Mouse (Mus musculus): ENCODE results near the gene Wipf3. TPM values are rescaled to one million over a fixed set of nuclear protein-coding genes. Genes with fewer than 3 reads are reported as not detected.
A peak's percentile ranks its signal among the peaks of the same experiment; 100 is the strongest.

Gene Wipf3
- polyA plus RNA-seq, 1 experiment, result 5.0 TPM

- DNase-seq, result no peak
- WGBS, result 59% methylated on average over 4 of the region's 4 CpGs
- no peak overlapping the region for H3K4me3 ChIP-seq (replicated peaks; ENCODE audit: extremely low read depth, low read depth, low read length)
Measured at GRCm38 (mm10) chr6:54443657-54444056, 14.3 kb downstream of the Wipf3 start.

GRCm38 (mm10) chr6:54444086-54444485 is 14.7 kb downstream of the Wipf3 start:
- H3K4me3 ChIP-seq (replicated peaks; ENCODE audit: extremely low read depth, low read depth, low read length), result no peak overlapping the region
- no peaks in the 10 kb centered on the region for H3K4me1 ChIP-seq (ENCODE audit: control insufficient read depth, insufficient read depth, low read length)
- TF ChIP-seq POLR2A (IDR thresholded peaks at IDR 0.05; ENCODE audit: borderline replicate concordance, extremely low read depth, low read depth, low read length) (no peak), CTCF (IDR thresholded peaks at IDR 0.05; ENCODE audit: insufficient read depth, low read length) (no peak)
- 41% methylated on average over 7 of the region's 7 CpGs for WGBS
- DNase-seq, result no peak

More at GRCm38 (mm10) chr6:54443657-54444056, 14.3 kb downstream of the Wipf3 start:
- no peaks in the 10 kb centered on the region for H3K4me1 ChIP-seq (ENCODE audit: control insufficient read depth, insufficient read depth, low read length)
- TF ChIP-seq POLR2A (IDR thresholded peaks at IDR 0.05; ENCODE audit: borderline replicate concordance, extremely low read depth, low read depth, low read length), result no peak
- TF ChIP-seq CTCF (IDR thresholded peaks at IDR 0.05; ENCODE audit: insufficient read depth, low read length), result no peak

GRCm38 (mm10) chr6:54445249-54445818 is 15.9 kb downstream of the Wipf3 start:
- 84% methylated on average over 7 of the region's 7 CpGs for WGBS
- H3K4me1 ChIP-seq (ENCODE audit: control insufficient read depth, insufficient read depth, low read length), result no peaks in the 10 kb centered on the region
- TF ChIP-seq CTCF (IDR thresholded peaks at IDR 0.05; ENCODE audit: insufficient read depth, low read length), result no peak
- TF ChIP-seq POLR2A (IDR thresholded peaks at IDR 0.05; ENCODE audit: borderline replicate concordance, extremely low read depth, low read depth, low read length), result no peak
- H3K4me3 ChIP-seq (replicated peaks; ENCODE audit: extremely low read depth, low read depth, low read length), result no peak overlapping the region
- no peak for DNase-seq

- DNase-seq, result no peak
- Histone ChIP-seq H3K4me3 (replicated peaks; ENCODE audit: extremely low read depth, low read depth, low read length) (no peak overlapping the region), H3K4me1 (ENCODE audit: control insufficient read depth, insufficient read depth, low read length) (no peaks in the 10 kb centered on the region)
- TF ChIP-seq CTCF (IDR thresholded peaks at IDR 0.05; ENCODE audit: insufficient read depth, low read length), result no peak
- no peak for TF ChIP-seq POLR2A (IDR thresholded peaks at IDR 0.05; ENCODE audit: borderline replicate concordance, extremely low read depth, low read depth, low read length)
- WGBS, result 80% methylated on average over 4 of the region's 4 CpGs
Measured at GRCm38 (mm10) chr6:54447353-54447752, 17.9 kb downstream of the Wipf3 start.

GRCm38 (mm10) chr6:54459661-54460060 is 30.3 kb downstream of the Wipf3 start:
- Histone ChIP-seq H3K4me3 (replicated peaks; ENCODE audit: extremely low read depth, low read depth, low read length) (no peak overlapping the region), H3K4me1 (ENCODE audit: control insufficient read depth, insufficient read depth, low read length) (peaks cover 5% of the 10 kb centered on the region)
- WGBS, result 58% methylated on average over 7 of the region's 7 CpGs
- DNase-seq, result no peak
- TF ChIP-seq POLR2A (IDR thresholded peaks at IDR 0.05; ENCODE audit: borderline replicate concordance, extremely low read depth, low read depth, low read length) (no peak), CTCF (IDR thresholded peaks at IDR 0.05; ENCODE audit: insufficient read depth, low read length) (no peak)

DNA sequence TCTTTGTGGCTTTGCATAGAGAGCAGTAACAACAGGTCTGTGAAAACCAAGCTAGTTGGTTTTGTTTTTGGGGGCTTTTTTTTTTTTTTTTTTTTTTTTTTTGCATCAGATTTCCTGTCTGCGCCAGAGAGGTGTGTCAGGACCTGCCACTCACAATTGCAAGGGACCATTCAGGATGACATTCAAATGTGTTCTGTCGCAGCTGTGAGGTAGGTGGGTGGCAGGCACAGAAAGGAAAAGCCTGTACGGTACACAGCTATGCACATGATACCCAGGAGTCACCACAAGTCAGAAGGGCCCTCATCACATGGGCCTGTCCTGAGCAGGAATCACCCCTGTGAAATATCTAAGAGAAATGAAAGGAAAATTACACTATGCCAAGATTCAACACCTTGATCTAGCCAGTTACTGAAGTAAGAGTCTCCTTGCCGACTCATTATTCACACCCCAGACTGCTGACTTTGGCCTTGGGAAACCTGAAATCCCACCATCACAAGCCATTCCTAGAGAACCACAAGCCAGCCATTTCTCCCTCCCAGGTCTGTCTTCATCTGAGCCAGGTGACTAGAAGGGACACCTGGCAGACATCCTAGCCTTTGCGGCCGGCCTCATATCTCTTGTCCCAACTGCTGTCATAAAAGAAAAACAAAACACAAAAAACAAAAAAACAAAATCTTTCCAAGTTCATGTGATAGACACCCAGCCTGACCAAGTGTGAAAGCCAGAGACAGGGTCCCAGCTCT is 30.9 kb downstream of the Wipf3 start:
- H3K4me1 ChIP-seq (ENCODE audit: control insufficient read depth, insufficient read depth, low read length), result peaks cover 5% of the 10 kb centered on the region
- TF ChIP-seq POLR2A (IDR thresholded peaks at IDR 0.05; ENCODE audit: borderline replicate concordance, extremely low read depth, low read depth, low read length) (no peak), CTCF (IDR thresholded peaks at IDR 0.05; ENCODE audit: insufficient read depth, low read length) (no peak)
- WGBS, result 86% methylated on average over 6 of the region's 6 CpGs
- H3K4me3 ChIP-seq (replicated peaks; ENCODE audit: extremely low read depth, low read depth, low read length), result no peak overlapping the region
- DNase-seq, result no peak

GRCm38 (mm10) chr6:54460915-54461671 is 31.7 kb downstream of the Wipf3 start:
- peak; percentile 38 for DNase-seq
- TF ChIP-seq POLR2A (IDR thresholded peaks at IDR 0.05; ENCODE audit: borderline replicate concordance, extremely low read depth, low read depth, low read length), result no peak
- no peak for TF ChIP-seq CTCF (IDR thresholded peaks at IDR 0.05; ENCODE audit: insufficient read depth, low read length)
- Histone ChIP-seq H3K4me1 (ENCODE audit: control insufficient read depth, insufficient read depth, low read length) (peaks cover 5% of the 10 kb centered on the region), H3K4me3 (replicated peaks; ENCODE audit: extremely low read depth, low read depth, low read length) (no peak overlapping the region)
- WGBS, result 57% methylated on average over 13 of the region's 13 CpGs

DNA sequence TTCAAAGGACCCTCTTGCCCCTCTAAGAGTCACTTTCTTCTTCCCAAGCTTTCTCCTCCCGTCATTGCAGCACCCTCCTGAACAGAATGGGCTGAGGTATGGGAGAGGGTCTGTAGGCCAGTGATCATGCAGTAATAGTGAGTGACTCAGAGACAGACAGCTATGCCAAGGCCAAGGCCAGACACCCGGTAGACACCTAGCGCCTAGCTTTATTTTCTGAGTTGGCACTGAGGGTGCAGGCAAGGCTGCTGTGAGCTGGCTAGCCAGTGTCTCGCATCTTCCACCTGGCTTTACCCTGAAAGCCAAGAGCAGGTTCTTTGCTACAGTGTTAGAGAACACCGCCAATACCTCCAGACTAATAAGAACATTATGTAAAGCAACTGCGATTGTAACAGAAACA is 33.4 kb downstream of the Wipf3 start:
- H3K4me3 ChIP-seq (replicated peaks; ENCODE audit: extremely low read depth, low read depth, low read length), result no peak overlapping the region
- 88% methylated on average over 6 of the region's 6 CpGs for WGBS
- H3K4me1 ChIP-seq (ENCODE audit: control insufficient read depth, insufficient read depth, low read length), result peaks cover 5% of the 10 kb centered on the region
- no peak for DNase-seq
- TF ChIP-seq CTCF (IDR thresholded peaks at IDR 0.05; ENCODE audit: insufficient read depth, low read length) (no peak), POLR2A (IDR thresholded peaks at IDR 0.05; ENCODE audit: borderline replicate concordance, extremely low read depth, low read depth, low read length) (no peak)

GRCm38 (mm10) chr6:54463701-54464458 is 34.5 kb downstream of the Wipf3 start:
- WGBS, result 40% methylated on average over 8 of the region's 8 CpGs

More at GRCm38 (mm10) chr6:54463701-54464458, 34.5 kb downstream of the Wipf3 start:
- H3K4me3 ChIP-seq (replicated peaks; ENCODE audit: extremely low read depth, low read depth, low read length), result no peak overlapping the region
- peaks cover 5% of the 10 kb centered on the region for H3K4me1 ChIP-seq (ENCODE audit: control insufficient read depth, insufficient read depth, low read length)
- DNase-seq, result peak; percentile 15
- TF ChIP-seq POLR2A (IDR thresholded peaks at IDR 0.05; ENCODE audit: borderline replicate concordance, extremely low read depth, low read depth, low read length) (no peak), CTCF (IDR thresholded peaks at IDR 0.05; ENCODE audit: insufficient read depth, low read length) (no peak)

Measured in lung, adult 2 months (tissue).